Mouse (Mus musculus) forebrain, embryonic 12.5 days (tissue): ENCODE measurements around the gene Dpf3. TPM values are rescaled to one million over a fixed set of nuclear protein-coding genes. Genes with fewer than 3 reads are reported as not detected.

ENCODE experiments used
- ATAC-seq: fragments of 200-750 bp; cut with Nextera tagmentation; 2 replicates; pipeline ENCODE4 v1.8.0; 2017; ENCODE audit warnings: moderate TSS enrichment; ENCODE audit not compliant: low FRiP score
- H3K27ac ChIP-seq: fragments of 300-500 bp; sonication (generic); 2 replicates; pipeline ENCODE4 v1.5.1; 2016; ENCODE audit warnings: mild to moderate bottlenecking
- H3K27me3 ChIP-seq: fragments of 300-500 bp; sonication (generic); 2 replicates; pipeline ENCODE4 v1.6.1; 2016; ENCODE audit warnings: mild to moderate bottlenecking
- H3K36me3 ChIP-seq: fragments of 300-500 bp; sonication (generic); replicated peaks from 2 replicates; pipeline ENCODE4 v1.6.1; 2016; ENCODE audit warnings: mild to moderate bottlenecking
- H3K4me1 ChIP-seq: fragments of 300-500 bp; sonication (generic); 2 replicates; pipeline ENCODE4 v1.6.1; 2016
- H3K4me2 ChIP-seq: fragments of 300-500 bp; sonication (generic); 2 replicates; pipeline ENCODE4 v1.6.1; 2016; ENCODE audit warnings: mild to moderate bottlenecking, moderate library complexity
- H3K4me3 ChIP-seq: fragments of 300-500 bp; sonication (generic); replicated peaks from 2 replicates; pipeline ENCODE4 v1.5.1; 2016; ENCODE audit warnings: mild to moderate bottlenecking
- H3K9ac ChIP-seq: fragments of 300-500 bp; sonication (generic); 2 replicates; pipeline ENCODE4 v1.6.1; 2016; ENCODE audit warnings: mild to moderate bottlenecking
- H3K9me3 ChIP-seq: fragments of 300-500 bp; sonication (generic); 2 replicates; pipeline ENCODE4 v1.6.1; 2016
- WGBS: fragments of 180-500 bp; shearing (Covaris S2); methylation state at CpG from one replicate; pipeline ENCODE4 v1.1.7; 2016; 5-methylcytosine and 5-hydroxymethylcytosine counted together
- polyA plus RNA-seq: library from polyadenylated mRNA; unstranded; fragments of >200 nt; fragmentation: Nextera tagmentation; extraction: Ambion mirVana; gene quantifications from 2 replicates; pipeline ENCODE4 v1.2.1, GENCODE M21; 2016

Gene Dpf3
- polyA plus RNA-seq, 1 experiment from 2014 or later: 7.7 TPM

- Histone ChIP-seq H3K36me3 (no peaks in the 10 kb centered on the region), H3K4me2 (no peak overlapping the region), H3K9me3 (no peaks in the 10 kb centered on the region), H3K4me3 (no peak overlapping the region), H3K27me3 (no peaks in the 10 kb centered on the region), H3K4me1 (peaks cover 4% of the 10 kb centered on the region; the same call in 1 of the 2 replicates), H3K27ac (no peak overlapping the region), H3K9ac (no peak overlapping the region)
- 57% methylated on average over 3 of the region's 3 CpGs for WGBS
- ATAC-seq: no peak
Observed at GRCm38 (mm10) chr12:83380016-83380415, 107.5 kb downstream of the Dpf3 start.

GRCm38 (mm10) chr12:83375015-83375831 lies 112.3 kb downstream of the Dpf3 start:
- Histone ChIP-seq H3K4me3 (no peak overlapping the region), H3K9ac (no peak overlapping the region), H3K4me2 (no peak overlapping the region), H3K36me3 (no peaks in the 10 kb centered on the region), H3K27me3 (no peaks in the 10 kb centered on the region), H3K4me1 (peaks cover 2% of the 10 kb centered on the region; the same call in 1 of the 2 replicates), H3K27ac (no peak overlapping the region), H3K9me3 (no peaks in the 10 kb centered on the region)
- ATAC-seq: no peak
- WGBS: 86% methylated on average over 12 of the region's 12 CpGs

- Histone ChIP-seq H3K36me3 (no peaks in the 10 kb centered on the region), H3K4me3 (no peak overlapping the region), H3K9me3 (no peaks in the 10 kb centered on the region), H3K4me1 (no peaks in the 10 kb centered on the region), H3K27ac (no peak overlapping the region), H3K27me3 (no peaks in the 10 kb centered on the region), H3K9ac (no peak overlapping the region), H3K4me2 (no peak overlapping the region)
- WGBS: 70% methylated on average over 7 of the region's 7 CpGs
- ATAC-seq: no peak
Observed at GRCm38 (mm10) chr12:83373081-83373480, 114.4 kb downstream of the Dpf3 start.

- Histone ChIP-seq H3K4me3 (no peak overlapping the region), H3K27me3 (no peaks in the 10 kb centered on the region), H3K4me2 (no peak overlapping the region), H3K9ac (no peak overlapping the region), H3K27ac (no peak overlapping the region), H3K4me1 (no peaks in the 10 kb centered on the region), H3K9me3 (no peaks in the 10 kb centered on the region), H3K36me3 (no peaks in the 10 kb centered on the region)
- 84% methylated on average over 7 of the region's 7 CpGs for whole genome bisulfite sequencing
- ATAC-seq: no peak
Observed at GRCm38 (mm10) chr12:83372290-83372689, 115.2 kb downstream of the Dpf3 start.

- ATAC-seq: no peak
- H3K4me1 ChIP-seq: no peaks in the 10 kb centered on the region
- H3K9ac ChIP-seq: no peak overlapping the region
- H3K27ac ChIP-seq: no peak overlapping the region
- no peaks in the 10 kb centered on the region for H3K27me3 ChIP-seq
- no peaks in the 10 kb centered on the region; the same call in 1 of the 2 replicates for H3K9me3 ChIP-seq
- no peak overlapping the region for H3K4me2 ChIP-seq
- 94% methylated on average over 11 of the region's 11 CpGs for WGBS
- no peaks in the 10 kb centered on the region for H3K36me3 ChIP-seq
- H3K4me3 ChIP-seq: no peak overlapping the region
Observed at GRCm38 (mm10) chr12:83370221-83370620, 117.3 kb downstream of the Dpf3 start.

GRCm38 (mm10) chr12:83369416-83369815 lies 118.1 kb downstream of the Dpf3 start:
- no peak for ATAC-seq
- no peak overlapping the region for H3K9ac ChIP-seq
- no peak overlapping the region for H3K4me3 ChIP-seq
- no peak overlapping the region for H3K4me2 ChIP-seq
- H3K27me3 ChIP-seq: no peaks in the 10 kb centered on the region
- H3K36me3 ChIP-seq: no peaks in the 10 kb centered on the region
- 97% methylated on average over 5 of the region's 5 CpGs for WGBS
- H3K9me3 ChIP-seq: no peaks in the 10 kb centered on the region; the same call in 1 of the 2 replicates
- no peak overlapping the region for H3K27ac ChIP-seq
- no peaks in the 10 kb centered on the region for H3K4me1 ChIP-seq

- no peak for ATAC-seq
- 93% methylated on average over 1 of the region's 1 CpGs for WGBS
- no peaks in the 10 kb centered on the region for H3K36me3 ChIP-seq
- H3K9ac ChIP-seq: no peak overlapping the region
- no peak overlapping the region for H3K4me2 ChIP-seq
- H3K9me3 ChIP-seq: no peaks in the 10 kb centered on the region; the same call in 1 of the 2 replicates
- no peaks in the 10 kb centered on the region for H3K4me1 ChIP-seq
- H3K27me3 ChIP-seq: no peaks in the 10 kb centered on the region
- no peak overlapping the region for H3K4me3 ChIP-seq
- no peak overlapping the region for H3K27ac ChIP-seq
Observed at GRCm38 (mm10) chr12:83367486-83367885, 120.0 kb downstream of the Dpf3 start.

GRCm38 (mm10) chr12:83364771-83365170 lies 122.7 kb downstream of the Dpf3 start:
- 59% methylated on average over 3 of the region's 3 CpGs for WGBS
- no peak overlapping the region for H3K4me2 ChIP-seq
- ATAC-seq: no peak
- no peaks in the 10 kb centered on the region for H3K4me1 ChIP-seq
- H3K4me3 ChIP-seq: no peak overlapping the region
- H3K27ac ChIP-seq: no peak overlapping the region
- no peaks in the 10 kb centered on the region; the same call in 1 of the 2 replicates for H3K9me3 ChIP-seq
- no peaks in the 10 kb centered on the region for H3K36me3 ChIP-seq
- H3K9ac ChIP-seq: no peak overlapping the region
- H3K27me3 ChIP-seq: no peaks in the 10 kb centered on the region

GRCm38 (mm10) chr12:83361801-83362200 lies 125.7 kb downstream of the Dpf3 start:
- 45% methylated on average over 3 of the region's 3 CpGs for WGBS
- Histone ChIP-seq H3K27me3 (no peaks in the 10 kb centered on the region), H3K9ac (no peak overlapping the region), H3K36me3 (no peaks in the 10 kb centered on the region), H3K4me3 (no peak overlapping the region), H3K27ac (no peak overlapping the region), H3K9me3 (no peaks in the 10 kb centered on the region; the same call in 1 of the 2 replicates), H3K4me2 (no peak overlapping the region), H3K4me1 (no peaks in the 10 kb centered on the region)
- no peak for ATAC-seq

- H3K9ac ChIP-seq: no peak overlapping the region
- H3K4me3 ChIP-seq: no peak overlapping the region
- H3K36me3 ChIP-seq: no peaks in the 10 kb centered on the region
- ATAC-seq: no peak
- H3K4me1 ChIP-seq: no peaks in the 10 kb centered on the region
- no peaks in the 10 kb centered on the region for H3K27me3 ChIP-seq
- no peak overlapping the region for H3K4me2 ChIP-seq
- H3K27ac ChIP-seq: no peak overlapping the region
- WGBS: 81% methylated on average over 6 of the region's 6 CpGs
- no peaks in the 10 kb centered on the region for H3K9me3 ChIP-seq
Observed at GRCm38 (mm10) chr12:83352640-83353039, 134.9 kb downstream of the Dpf3 start.

GRCm38 (mm10) chr12:83349736-83350135 lies 137.8 kb downstream of the Dpf3 start:
- H3K4me2 ChIP-seq: no peak overlapping the region
- 92% methylated on average over 5 of the region's 5 CpGs for WGBS
- ATAC-seq: no peak
- H3K27me3 ChIP-seq: no peaks in the 10 kb centered on the region
- no peak overlapping the region for H3K27ac ChIP-seq
- no peak overlapping the region for H3K9ac ChIP-seq
- H3K4me1 ChIP-seq: no peaks in the 10 kb centered on the region
- H3K36me3 ChIP-seq: no peaks in the 10 kb centered on the region
- H3K4me3 ChIP-seq: no peak overlapping the region
- no peaks in the 10 kb centered on the region for H3K9me3 ChIP-seq

GRCm38 (mm10) chr12:83348246-83348645 lies 139.3 kb downstream of the Dpf3 start:
- Histone ChIP-seq H3K36me3 (no peaks in the 10 kb centered on the region), H3K9me3 (no peaks in the 10 kb centered on the region), H3K9ac (no peak overlapping the region), H3K4me2 (no peak overlapping the region), H3K4me3 (no peak overlapping the region), H3K27ac (no peak overlapping the region), H3K4me1 (no peaks in the 10 kb centered on the region), H3K27me3 (no peaks in the 10 kb centered on the region)
- ATAC-seq: no peak
- WGBS: 79% methylated on average over 3 of the region's 3 CpGs

GRCm38 (mm10) chr12:83342875-83343185 lies 144.7 kb downstream of the Dpf3 start:
- Histone ChIP-seq H3K9ac (no peak overlapping the region), H3K36me3 (no peaks in the 10 kb centered on the region), H3K4me3 (no peak overlapping the region), H3K9me3 (no peaks in the 10 kb centered on the region), H3K4me1 (peaks cover 12% of the 10 kb centered on the region), H3K27me3 (no peaks in the 10 kb centered on the region), H3K27ac (no peak overlapping the region), H3K4me2 (no peak overlapping the region)
- no peak for ATAC-seq
- 71% methylated on average over 4 of the region's 4 CpGs for WGBS
